Mouse (Mus musculus) gastrocnemius, postnatal 4 days (tissue): Measurements from ENCODE around the gene Adarb1. TPM values are rescaled to one million over a fixed set of nuclear protein-coding genes. Genes with fewer than 3 reads are reported as not detected.

ENCODE experiments used
- total RNA-seq, 2 experiments: library from RNA; stranded (reverse); gene quantifications; 2 replicates each; pipeline ENCODE4 v1.2.3; 2021

The Adarb1 gene
- total RNA-seq, 2 experiments from 2014 or later, result 9.7 to 11.4 TPM

Other genes with a start within 250 kb of the Adarb1 start
- 10 to 100 TPM; 66.7 to 70.2 TPM for gene Pofut2, start 159.1 kb downstream of the Adarb1 start, total RNA-seq
- 10 to 100 TPM; 14.4 to 14.7 TPM for gene Fam207a, start 97.5 kb upstream of the Adarb1 start, total RNA-seq
- 1 to 10 TPM; 2.9 to 3.9 TPM for gene Itgb2, start 112.0 kb upstream of the Adarb1 start, total RNA-seq
- gene Pttg1ip, start 163.4 kb upstream of the Adarb1 start, total RNA-seq, result 100 to 1,000 TPM in 1 of 2 experiments, 10 to 100 TPM in 1; 95.8 to 103 TPM
- gene Sumo3, start 187.8 kb upstream of the Adarb1 start, total RNA-seq, result 10 to 100 TPM; 92.1 to 96.0 TPM
- 10 to 100 TPM; 13.8 to 14.9 TPM for gene Gm49325, start 187.9 kb upstream of the Adarb1 start, total RNA-seq
- gene Ube2g2, start 204.0 kb upstream of the Adarb1 start, total RNA-seq, result 10 to 100 TPM; 89.7 to 93.0 TPM